Mouse (Mus musculus) embryonic facial prominence, embryonic 11.5 days (tissue): Measurements from ENCODE around the gene Gm5460. TPM values are rescaled to one million over a fixed set of nuclear protein-coding genes. Genes with fewer than 3 reads are reported as not detected.

Experiments
- ATAC-seq: fragments of 200-750 bp; cut with Nextera tagmentation; replicated peaks from 2 replicates; pipeline ENCODE4 v1.8.0; 2017; ENCODE audit warnings: low read depth; ENCODE audit not compliant: insufficient number of reproducible peaks, low FRiP score, low TSS enrichment
- DNase-seq: peaks from one replicate; pipeline ENCODE4 v3.0.0-alpha.2; 2015; ENCODE audit warnings: low spot score
- H3K27ac ChIP-seq: fragments of 300-500 bp; sonication (generic); replicated peaks from 2 replicates; pipeline ENCODE4 v1.5.1; 2014; ENCODE audit warnings: mild to moderate bottlenecking, low read depth, low read length, control low read depth
- H3K27me3 ChIP-seq: fragments of 300-500 bp; sonication (generic); 2 replicates; pipeline ENCODE4 v1.6.1; 2014; ENCODE audit warnings: mild to moderate bottlenecking, low read length, moderate library complexity, mixed read lengths; ENCODE audit not compliant: control insufficient read depth, insufficient read depth
- H3K36me3 ChIP-seq: fragments of 300-500 bp; sonication (generic); replicated peaks from 2 replicates; pipeline ENCODE4 v1.6.1; 2014; ENCODE audit warnings: low read depth, mild to moderate bottlenecking, low read length, moderate library complexity, mixed read lengths; ENCODE audit not compliant: control insufficient read depth, insufficient read depth
- H3K4me1 ChIP-seq: fragments of 300-500 bp; sonication (generic); 2 replicates; pipeline ENCODE4 v1.6.1; 2014; ENCODE audit warnings: low read length, mixed read lengths; ENCODE audit not compliant: control insufficient read depth, insufficient read depth
- H3K4me2 ChIP-seq: fragments of 300-500 bp; sonication (generic); 2 replicates; pipeline ENCODE4 v1.6.1; 2014; ENCODE audit warnings: low read depth, mild to moderate bottlenecking, control low read depth, low read length, moderate library complexity
- H3K4me3 ChIP-seq: fragments of 300-500 bp; sonication (generic); 2 replicates; pipeline ENCODE4 v1.5.1; 2014; ENCODE audit warnings: low read depth, low read length, control low read depth
- H3K9ac ChIP-seq: fragments of 300-500 bp; sonication (generic); replicated peaks from 2 replicates; pipeline ENCODE4 v1.6.1; 2014; ENCODE audit warnings: mild to moderate bottlenecking, control low read depth, low read length
- H3K9me3 ChIP-seq: fragments of 300-500 bp; sonication (generic); replicated peaks from 2 replicates; pipeline ENCODE4 v1.6.1; 2016; ENCODE audit warnings: mild to moderate bottlenecking, low read length, inconsistent platforms, mixed read lengths; ENCODE audit not compliant: control insufficient read depth
- WGBS: fragments of 180-500 bp; shearing (Covaris S2); extraction: QIAGEN DNeasy Blood & Tissue Kit; methylation state at CpG from one replicate; pipeline ENCODE4 v1.1.7; 2014; 5-methylcytosine and 5-hydroxymethylcytosine counted together
- polyA plus RNA-seq: library from polyadenylated mRNA; unstranded; fragments of >200 nt; fragmentation: Nextera tagmentation; extraction: Ambion mirVana; gene quantifications from 2 replicates; pipeline ENCODE4 v1.2.1, GENCODE M21; 2014

Gene Gm5460
- polyA plus RNA-seq, 1 experiment from 2014 or later: not detected

DNA sequence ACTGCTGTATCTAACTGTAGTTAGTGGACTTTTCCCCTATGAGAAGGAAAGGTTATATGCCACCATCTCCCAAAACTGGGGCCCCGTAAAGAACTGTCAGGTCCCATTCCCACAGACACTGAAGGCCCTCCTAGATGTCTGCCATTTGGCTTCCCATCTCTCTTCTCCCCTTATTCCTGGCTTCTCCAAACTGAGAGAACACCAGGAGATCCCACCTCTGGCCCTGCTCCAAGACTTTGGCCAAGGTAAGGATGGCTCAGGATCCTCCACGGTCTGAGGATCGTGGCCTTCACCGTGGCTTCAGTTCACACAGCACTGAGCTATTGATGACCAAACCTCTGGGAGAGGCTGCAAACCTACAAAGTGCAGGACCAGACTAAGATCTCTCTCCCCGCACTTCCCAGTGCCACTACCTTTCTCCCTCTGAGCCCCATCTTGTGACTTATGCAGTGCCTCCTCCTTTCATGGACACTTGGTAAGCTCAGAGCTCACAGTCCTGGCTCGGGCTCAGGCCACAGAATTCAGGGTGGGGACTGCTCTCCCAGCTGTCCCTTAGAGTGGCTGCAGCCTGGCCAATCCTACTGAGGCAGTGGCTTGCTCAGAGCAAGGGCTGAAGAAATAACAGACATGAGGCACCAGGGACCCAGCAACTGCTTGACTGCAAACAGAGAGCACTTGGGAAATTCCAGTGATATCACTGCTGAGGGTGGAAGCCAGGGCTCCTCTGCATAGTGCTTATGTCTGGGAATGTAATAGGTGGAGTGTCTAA, 22.9 kb upstream of the Gm5460 start:
- Histone ChIP-seq H3K4me2 (no peak overlapping the region), H3K9me3 (no peaks in the 10 kb centered on the region), H3K4me1 (no peaks in the 10 kb centered on the region), H3K27ac (no peak overlapping the region), H3K9ac (no peak overlapping the region), H3K4me3 (no peak overlapping the region), H3K36me3 (no peaks in the 10 kb centered on the region), H3K27me3 (no peaks in the 10 kb centered on the region)
- ATAC-seq (no peak), DNase-seq (no peak)
- WGBS: 90% methylated on average over 6 of the region's 6 CpGs

DNA sequence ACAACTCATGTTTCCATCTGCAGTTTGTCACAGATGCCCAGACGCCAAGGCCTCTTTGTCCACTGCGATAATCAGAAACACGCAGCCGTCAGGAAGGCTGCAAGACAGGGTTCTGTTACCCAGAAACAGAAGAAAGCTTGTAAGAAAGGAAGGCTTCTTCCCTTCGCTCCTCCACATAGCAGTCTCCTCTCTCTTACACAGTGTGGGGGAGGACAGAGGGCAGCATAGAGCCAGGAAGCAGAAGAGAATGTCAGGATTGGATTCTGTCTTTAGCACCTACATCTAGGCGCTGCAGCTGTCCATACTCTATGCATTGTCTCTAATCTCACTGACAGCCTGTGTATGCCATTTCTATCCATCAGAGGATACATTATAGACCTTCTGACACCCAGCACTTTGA, 19.1 kb upstream of the Gm5460 start:
- ATAC-seq (no peak), DNase-seq (peak; percentile 8)
- Histone ChIP-seq H3K4me1 (no peaks in the 10 kb centered on the region), H3K27ac (no peak overlapping the region), H3K9ac (no peak overlapping the region), H3K9me3 (no peaks in the 10 kb centered on the region), H3K4me2 (no peak overlapping the region), H3K36me3 (no peaks in the 10 kb centered on the region), H3K4me3 (no peak overlapping the region), H3K27me3 (no peaks in the 10 kb centered on the region)
- 66% methylated on average over 6 of the region's 6 CpGs for WGBS

GRCm38 (mm10) chr14:34000076-34000475, 16.5 kb upstream of the Gm5460 start:
- no peak for DNase-seq
- Histone ChIP-seq H3K4me2 (no peak overlapping the region), H3K9me3 (no peaks in the 10 kb centered on the region), H3K27me3 (no peaks in the 10 kb centered on the region), H3K27ac (no peak overlapping the region), H3K36me3 (no peaks in the 10 kb centered on the region), H3K4me3 (no peak overlapping the region), H3K9ac (no peak overlapping the region), H3K4me1 (no peaks in the 10 kb centered on the region)
- no peak for ATAC-seq

- no peaks in the 10 kb centered on the region for H3K27me3 ChIP-seq
- no peak overlapping the region for H3K4me3 ChIP-seq
- no peaks in the 10 kb centered on the region for H3K36me3 ChIP-seq
- no peaks in the 10 kb centered on the region for H3K9me3 ChIP-seq
- ATAC-seq: no peak
- no peaks in the 10 kb centered on the region for H3K4me1 ChIP-seq
- H3K9ac ChIP-seq: no peak overlapping the region
- DNase-seq: no peak
- H3K4me2 ChIP-seq: no peak overlapping the region
- no peak overlapping the region for H3K27ac ChIP-seq
Measured at GRCm38 (mm10) chr14:34001445-34001844, 15.1 kb upstream of the Gm5460 start.

DNA sequence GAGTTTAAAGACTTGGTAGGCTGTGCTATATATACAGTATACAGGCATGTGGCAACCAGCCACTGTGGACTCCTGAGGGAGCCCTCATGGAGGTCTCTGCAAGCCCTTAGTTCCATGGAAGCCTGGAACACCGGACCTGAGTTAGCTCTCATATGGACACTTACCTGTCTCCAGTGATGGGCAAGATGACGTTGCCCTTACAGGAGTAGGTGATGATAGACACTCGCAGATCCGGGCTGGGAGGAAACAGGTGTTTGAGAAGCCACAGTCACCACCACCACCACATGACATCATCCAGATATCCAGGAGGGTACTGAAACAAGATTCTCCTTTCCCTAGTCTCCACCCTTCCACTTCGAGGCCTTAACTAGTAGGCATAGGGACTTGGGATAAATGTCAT, 14.2 kb upstream of the Gm5460 start:
- no peak for ATAC-seq
- Histone ChIP-seq H3K4me3 (no peak overlapping the region), H3K36me3 (no peaks in the 10 kb centered on the region), H3K27ac (no peak overlapping the region), H3K9me3 (no peaks in the 10 kb centered on the region), H3K4me1 (no peaks in the 10 kb centered on the region), H3K9ac (no peak overlapping the region), H3K4me2 (no peak overlapping the region), H3K27me3 (no peaks in the 10 kb centered on the region)
- WGBS: 85% methylated on average over 5 of the region's 5 CpGs
- no peak for DNase-seq

DNA sequence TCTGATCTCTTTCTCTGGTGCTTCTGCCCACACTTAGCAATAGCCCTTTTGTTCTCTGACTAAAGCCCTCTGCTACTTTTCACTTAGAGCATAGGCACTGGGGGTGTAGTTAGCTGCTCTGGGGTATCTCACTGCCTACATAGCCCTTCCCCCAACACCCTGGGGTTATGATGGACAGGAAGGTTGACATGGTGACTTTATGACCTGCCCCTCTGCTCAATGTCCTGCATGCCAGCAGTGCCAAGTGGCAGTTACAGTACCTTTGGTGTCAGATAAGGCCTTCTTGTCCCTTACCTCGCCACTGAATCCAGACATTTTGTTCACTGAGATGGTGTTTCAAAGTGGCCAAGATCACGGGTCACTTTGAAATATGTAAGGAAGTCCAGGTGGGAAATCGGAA, 1.5 kb upstream of the Gm5460 start, which contains the start of gene Gm30083:
Gm30083 (minus strand) TSS at position 120 of the 400 bp plus-strand sequence.
- Histone ChIP-seq H3K9me3 (no peaks in the 10 kb centered on the region), H3K9ac (no peak within 1 kb of the TSS), H3K4me1 (no peaks in the 10 kb centered on the region), H3K27ac (no peak within 1 kb of the TSS), H3K4me3 (no peak within 1 kb of the TSS), H3K4me2 (no peak within 1 kb of the TSS), H3K27me3 (no peaks in the 10 kb centered on the region), H3K36me3 (no peaks in the 10 kb centered on the region)
- DNase-seq (no peak), ATAC-seq (no peak)
- 77% methylated on average over 3 of the region's 3 CpGs for WGBS

DNA sequence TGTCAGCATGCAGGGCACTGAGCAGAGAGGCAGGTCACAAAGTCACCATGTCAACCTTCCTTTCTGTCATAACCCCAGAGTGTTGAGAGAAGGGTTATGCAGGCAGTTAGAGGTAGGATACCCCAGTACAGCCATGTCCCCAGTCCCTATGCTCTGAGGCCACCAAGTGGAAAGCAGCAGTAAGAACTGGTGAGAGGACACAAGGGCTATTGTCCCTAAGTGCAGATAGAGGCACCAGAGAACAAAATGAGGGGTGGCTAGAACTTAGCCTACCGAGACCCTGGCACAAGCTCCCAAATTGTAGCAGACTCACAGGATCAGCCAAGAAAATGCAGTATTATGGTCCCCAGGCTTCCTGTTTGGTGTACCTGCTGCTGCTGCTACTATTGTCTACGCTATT, 380 bp downstream of the Gm5460 start:
- Histone ChIP-seq H3K27ac (no peak overlapping the region), H3K9ac (no peak overlapping the region)
- 82% methylated on average over 2 of the region's 2 CpGs for WGBS

DNA sequence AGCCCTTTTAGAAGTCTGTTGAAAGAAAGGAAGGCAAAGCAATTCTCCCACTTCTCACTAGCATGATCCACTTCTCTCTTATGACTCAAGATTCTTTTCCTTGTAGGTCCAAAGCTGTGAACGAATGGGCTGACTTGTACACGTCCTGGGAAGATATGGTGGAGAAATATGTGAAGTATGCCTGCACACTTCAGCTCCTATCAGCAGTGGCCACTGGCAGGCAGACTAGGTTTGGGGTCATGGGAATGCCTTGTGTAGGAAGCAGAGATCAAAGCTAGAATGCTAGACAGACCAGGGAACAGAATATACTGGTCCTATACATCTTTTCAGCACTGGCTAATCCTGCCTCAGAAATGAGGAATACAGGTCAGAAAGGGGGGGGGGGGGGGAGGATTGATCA, 10.2 kb downstream of the Gm5460 start:
- H3K4me2 ChIP-seq: no peak overlapping the region
- H3K9ac ChIP-seq: no peak overlapping the region
- DNase-seq (no peak), ATAC-seq (no peak)
- H3K27ac ChIP-seq: no peak overlapping the region
- no peaks in the 10 kb centered on the region for H3K36me3 ChIP-seq
- no peak overlapping the region for H3K4me3 ChIP-seq
- H3K9me3 ChIP-seq: no peaks in the 10 kb centered on the region
- no peaks in the 10 kb centered on the region for H3K27me3 ChIP-seq
- no peaks in the 10 kb centered on the region for H3K4me1 ChIP-seq
- 72% methylated on average over 2 of the region's 2 CpGs for WGBS

More for the DNA sequence above, 380 bp downstream of the Gm5460 start:
- no peak for ATAC-seq
- Histone ChIP-seq H3K9me3 (no peaks in the 10 kb centered on the region), H3K4me1 (no peaks in the 10 kb centered on the region), H3K27me3 (no peaks in the 10 kb centered on the region), H3K4me3 (no peak overlapping the region), H3K4me2 (no peak overlapping the region), H3K36me3 (no peaks in the 10 kb centered on the region)
- no peak for DNase-seq
